Mouse (Mus musculus): Measurements from ENCODE around the gene Trappc13. TPM values are rescaled to one million over a fixed set of nuclear protein-coding genes. Genes with fewer than 3 reads are reported as not detected.
A peak's percentile ranks its signal among the peaks of the same experiment; 100 is the strongest.
"Not testable (repeated sequence)": the region's sequence is repeated elsewhere in the genome, so short reads cannot be mapped to it uniquely, and the experiment has no call there.

Gene Trappc13
- polyA plus RNA-seq (2014; fragmentation: Nextera tagmentation; extraction: Ambion mirVana) = 57.6 and 58.0 TPM in 2 replicates

DNA sequence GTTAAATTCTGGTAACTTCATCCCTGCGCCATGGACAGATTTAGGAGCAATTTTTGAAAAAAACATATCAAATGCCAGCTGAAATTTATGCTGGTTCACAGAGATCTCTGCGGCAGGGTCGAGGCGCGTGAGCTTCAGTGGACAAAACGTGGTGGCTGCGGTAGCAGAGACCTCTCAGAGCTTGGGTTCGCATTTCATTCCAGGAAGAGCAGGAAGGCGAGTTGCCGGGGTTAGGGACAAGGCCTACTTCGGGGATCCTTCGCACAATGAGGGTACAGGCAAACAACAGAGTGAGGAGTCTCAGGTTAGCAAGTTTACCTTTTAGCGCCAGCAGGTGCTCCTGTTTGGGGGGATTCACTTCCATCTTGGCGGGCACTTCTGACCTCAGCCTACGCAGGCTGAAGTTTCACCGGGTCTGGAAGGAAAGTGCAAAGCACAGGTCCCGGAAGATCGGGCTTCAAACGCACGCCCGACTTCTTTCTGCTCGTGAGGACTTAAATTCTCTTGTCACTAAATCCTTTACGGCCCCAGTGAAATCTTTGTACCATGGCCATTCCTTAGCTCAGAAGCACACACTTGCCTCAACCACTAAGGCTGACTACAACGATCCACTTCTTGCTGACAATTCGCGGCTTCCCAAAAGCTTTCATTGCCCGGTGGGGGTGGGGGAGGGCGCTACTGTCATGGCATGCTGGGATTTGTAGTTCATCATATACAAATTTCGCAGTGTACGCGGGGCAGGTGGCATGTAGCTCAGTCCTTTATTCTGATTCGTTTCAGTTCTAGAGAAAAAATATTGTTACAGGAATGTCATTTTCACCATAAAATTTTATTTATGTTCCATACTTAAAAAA, at the start of gene Trappc13:
TSS of gene Trappc13 (minus strand) at position 674 of the 854 bp plus-strand sequence.
- ATAC-seq (ENCODE audit: low FRiP score) (peak; percentile 93), DNase-seq (ENCODE audit: low spot score) (peak; percentile 30)
- Histone ChIP-seq H3K27ac (peak within 1 kb of the TSS; percentile 82), H3K36me3 (replicated peaks; ENCODE audit: control insufficient read depth, insufficient read depth) (peaks cover 19% of the 10 kb centered on the region), H3K27me3 (ENCODE audit: control insufficient read depth, insufficient read depth, low read length) (no peaks in the 10 kb centered on the region), H3K4me1 (replicated peaks; ENCODE audit: control insufficient read depth, insufficient read depth, low read length) (peaks cover 17% of the 10 kb centered on the region), H3K9me3 (ENCODE audit: control insufficient read depth, low read length) (no peaks in the 10 kb centered on the region), H3K4me2 (replicated peaks) (peak within 1 kb of the TSS; percentile 82), H3K4me3 (replicated peaks; ENCODE audit: low read length) (peak within 1 kb of the TSS; percentile 90), H3K9ac (peak within 1 kb of the TSS; percentile 81)
- under 1% methylated on average over 32 of the region's 32 CpGs for WGBS

- no peak for DNase-seq (ENCODE audit: low spot score)
- no peaks in the 10 kb centered on the region for H3K27me3 ChIP-seq (ENCODE audit: control insufficient read depth, insufficient read depth, low read length)
- no peak overlapping the region for H3K27ac ChIP-seq
- H3K4me3 ChIP-seq (replicated peaks; ENCODE audit: low read length) = peak overlapping the region; percentile 70
- WGBS = 77% methylated on average over 3 of the region's 3 CpGs
- no peak for ATAC-seq (ENCODE audit: low FRiP score)
- H3K36me3 ChIP-seq (replicated peaks; ENCODE audit: control insufficient read depth, insufficient read depth) = peaks cover 9% of the 10 kb centered on the region
- peak overlapping the region; percentile 83 for H3K4me2 ChIP-seq (replicated peaks)
- peaks cover 11% of the 10 kb centered on the region for H3K4me1 ChIP-seq (replicated peaks; ENCODE audit: control insufficient read depth, insufficient read depth, low read length)
- peak overlapping the region; percentile 81 for H3K9ac ChIP-seq
- no peaks in the 10 kb centered on the region for H3K9me3 ChIP-seq (ENCODE audit: control insufficient read depth, low read length)
Observed at GRCm38 (mm10) chr13:104227478-104227877, 49.2 kb upstream of the Trappc13 start.

- H3K4me3 ChIP-seq (replicated peaks; ENCODE audit: low read length) = no peak overlapping the region
- no peaks in the 10 kb centered on the region for H3K4me1 ChIP-seq (replicated peaks; ENCODE audit: control insufficient read depth, insufficient read depth, low read length)
- peaks cover 59% of the 10 kb centered on the region for H3K36me3 ChIP-seq (replicated peaks; ENCODE audit: control insufficient read depth, insufficient read depth)
- 71% methylated on average over 1 of the region's 1 CpGs for WGBS
- H3K27ac ChIP-seq = no peak overlapping the region
- no peaks in the 10 kb centered on the region for H3K27me3 ChIP-seq (ENCODE audit: control insufficient read depth, insufficient read depth, low read length)
- H3K9ac ChIP-seq = no peak overlapping the region
- ATAC-seq (ENCODE audit: low FRiP score) (no peak), DNase-seq (ENCODE audit: low spot score) (no peak)
- no peaks in the 10 kb centered on the region for H3K9me3 ChIP-seq (ENCODE audit: control insufficient read depth, low read length)
- no peak overlapping the region for H3K4me2 ChIP-seq (replicated peaks)
Observed at GRCm38 (mm10) chr13:104204313-104204712, 26.0 kb upstream of the Trappc13 start.

GRCm38 (mm10) chr13:104195891-104196290, 17.6 kb upstream of the Trappc13 start:
- DNase-seq (ENCODE audit: low spot score); H3K27me3 ChIP-seq (ENCODE audit: control insufficient read depth, insufficient read depth, low read length); H3K4me2 ChIP-seq (replicated peaks); H3K4me3 ChIP-seq (replicated peaks; ENCODE audit: low read length); H3K9ac ChIP-seq; H3K27ac ChIP-seq; H3K4me1 ChIP-seq (replicated peaks; ENCODE audit: control insufficient read depth, insufficient read depth, low read length); ATAC-seq (ENCODE audit: low FRiP score); H3K9me3 ChIP-seq (ENCODE audit: control insufficient read depth, low read length): not testable (repeated sequence)
- H3K36me3 ChIP-seq (replicated peaks; ENCODE audit: control insufficient read depth, insufficient read depth) = peaks cover 52% of the 10 kb centered on the region

GRCm38 (mm10) chr13:104187357-104187756, 9.1 kb upstream of the Trappc13 start:
- no peak overlapping the region for H3K4me2 ChIP-seq (replicated peaks)
- peaks cover 82% of the 10 kb centered on the region for H3K36me3 ChIP-seq (replicated peaks; ENCODE audit: control insufficient read depth, insufficient read depth)
- no peak overlapping the region for H3K9ac ChIP-seq
- WGBS = 93% methylated on average over 4 of the region's 4 CpGs
- no peaks in the 10 kb centered on the region for H3K27me3 ChIP-seq (ENCODE audit: control insufficient read depth, insufficient read depth, low read length)
- ATAC-seq (ENCODE audit: low FRiP score) = no peak
- no peak for DNase-seq (ENCODE audit: low spot score)
- H3K4me1 ChIP-seq (replicated peaks; ENCODE audit: control insufficient read depth, insufficient read depth, low read length) = no peaks in the 10 kb centered on the region
- no peak overlapping the region for H3K27ac ChIP-seq
- no peak overlapping the region for H3K4me3 ChIP-seq (replicated peaks; ENCODE audit: low read length)
- H3K9me3 ChIP-seq (ENCODE audit: control insufficient read depth, low read length) = no peaks in the 10 kb centered on the region

DNA sequence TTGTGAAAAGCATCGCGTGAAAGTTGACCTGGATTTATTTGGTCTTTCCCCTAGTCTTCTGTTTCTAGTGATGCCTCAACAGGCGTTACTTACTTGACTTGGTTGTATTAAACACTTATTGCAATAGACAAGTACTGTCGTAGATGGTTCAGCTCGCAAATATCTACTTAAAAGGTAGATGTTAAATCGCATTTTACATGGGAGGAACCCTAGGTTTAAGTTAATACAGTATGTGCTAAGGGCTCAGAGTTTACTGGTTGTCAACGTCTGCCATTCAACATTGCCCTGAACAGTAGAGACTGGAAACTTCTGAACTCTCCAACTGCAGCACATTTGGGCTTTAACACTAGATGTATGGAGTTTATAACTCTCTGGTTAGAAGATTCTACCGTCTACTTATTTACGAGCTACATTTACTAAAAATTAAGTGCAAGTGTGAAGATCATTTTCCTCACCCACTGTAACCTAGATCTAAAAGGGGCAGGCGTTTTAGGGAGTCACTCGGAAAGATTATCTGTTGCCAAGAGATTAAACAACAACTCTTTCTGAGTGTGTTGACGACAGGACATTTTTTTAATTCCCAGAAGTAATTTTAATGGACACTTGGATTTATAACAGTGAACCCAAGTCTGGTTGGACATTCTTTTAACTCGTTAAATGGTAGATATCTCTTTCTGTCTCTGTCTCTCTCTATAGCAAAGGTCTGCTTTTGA, 1.1 kb upstream of the Trappc13 start:
- WGBS = 24% methylated on average over 13 of the region's 13 CpGs
- peak overlapping the region; percentile 82 for H3K4me2 ChIP-seq (replicated peaks)
- ATAC-seq (ENCODE audit: low FRiP score) = no peak

GRCm38 (mm10) chr13:104178650-104179121, 417 bp upstream of the Trappc13 start, which contains the start of gene Trim23:
Gene Trim23, plus strand, starts transcription at chr13:104178797.
- ATAC-seq (ENCODE audit: low FRiP score) (peak; percentile 99), DNase-seq (ENCODE audit: low spot score) (peak; percentile 99)
- Histone ChIP-seq H3K4me2 (replicated peaks) (peak within 1 kb of the TSS; percentile 82), H3K9ac (peak within 1 kb of the TSS; percentile 81), H3K36me3 (replicated peaks; ENCODE audit: control insufficient read depth, insufficient read depth) (peaks cover 24% of the 10 kb centered on the region), H3K9me3 (ENCODE audit: control insufficient read depth, low read length) (no peaks in the 10 kb centered on the region), H3K27me3 (ENCODE audit: control insufficient read depth, insufficient read depth, low read length) (no peaks in the 10 kb centered on the region), H3K4me3 (replicated peaks; ENCODE audit: low read length) (peak within 1 kb of the TSS; percentile 90), H3K4me1 (replicated peaks; ENCODE audit: control insufficient read depth, insufficient read depth, low read length) (peaks cover 17% of the 10 kb centered on the region), H3K27ac (peak within 1 kb of the TSS; percentile 82)
- WGBS = under 1% methylated on average over 38 of the region's 38 CpGs

More for the DNA sequence above, 1.1 kb upstream of the Trappc13 start:
- no peak for DNase-seq (ENCODE audit: low spot score)
- Histone ChIP-seq H3K4me1 (replicated peaks; ENCODE audit: control insufficient read depth, insufficient read depth, low read length) (peaks cover 17% of the 10 kb centered on the region), H3K27me3 (ENCODE audit: control insufficient read depth, insufficient read depth, low read length) (no peaks in the 10 kb centered on the region), H3K4me3 (replicated peaks; ENCODE audit: low read length) (peak overlapping the region; percentile 90), H3K36me3 (replicated peaks; ENCODE audit: control insufficient read depth, insufficient read depth) (peaks cover 30% of the 10 kb centered on the region), H3K9me3 (ENCODE audit: control insufficient read depth, low read length) (no peaks in the 10 kb centered on the region), H3K27ac (0 out of 2 replicates have a peak overlapping the region, but pooled peaks have one; percentile 75), H3K9ac (peak overlapping the region; percentile 81)

- H3K36me3 ChIP-seq (replicated peaks; ENCODE audit: control insufficient read depth, insufficient read depth) = peaks cover 10% of the 10 kb centered on the region
- DNase-seq (ENCODE audit: low spot score) (no peak), ATAC-seq (ENCODE audit: low FRiP score) (no peak)
- no peak overlapping the region for H3K27ac ChIP-seq
- WGBS = 83% methylated on average over 3 of the region's 3 CpGs
- no peaks in the 10 kb centered on the region for H3K27me3 ChIP-seq (ENCODE audit: control insufficient read depth, insufficient read depth, low read length)
- peaks cover 17% of the 10 kb centered on the region for H3K4me1 ChIP-seq (replicated peaks; ENCODE audit: control insufficient read depth, insufficient read depth, low read length)
- H3K9ac ChIP-seq = peak overlapping the region; percentile 47
- no peaks in the 10 kb centered on the region for H3K9me3 ChIP-seq (ENCODE audit: control insufficient read depth, low read length)
- peak overlapping the region; percentile 90 for H3K4me3 ChIP-seq (replicated peaks; ENCODE audit: low read length)
- peak overlapping the region; percentile 82 for H3K4me2 ChIP-seq (replicated peaks)
Observed at GRCm38 (mm10) chr13:104176874-104177273, 1.4 kb downstream of the Trappc13 start.

DNA sequence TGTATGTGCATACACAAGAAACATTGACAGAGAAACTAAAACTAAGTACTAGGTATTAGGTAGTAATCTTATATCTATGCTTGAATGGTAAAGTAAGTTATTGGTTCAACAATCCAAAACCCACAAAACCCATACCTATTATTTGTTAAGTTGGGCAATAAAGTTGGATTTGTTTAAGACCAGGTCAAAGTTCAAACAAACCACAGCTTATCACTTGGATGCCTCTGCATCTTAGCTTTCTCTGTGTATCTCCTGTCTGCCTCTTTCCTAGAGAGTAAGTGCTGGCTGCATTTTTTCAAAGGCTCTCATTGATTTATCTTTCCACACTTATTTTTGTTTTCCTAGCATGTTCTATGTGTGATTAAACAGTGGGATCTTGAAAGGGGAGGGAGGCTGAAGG, 5.8 kb downstream of the Trappc13 start:
- Histone ChIP-seq H3K9me3 (ENCODE audit: control insufficient read depth, low read length) (peaks cover 6% of the 10 kb centered on the region), H3K4me2 (replicated peaks) (no peak overlapping the region), H3K9ac (no peak overlapping the region), H3K27ac (no peak overlapping the region), H3K27me3 (ENCODE audit: control insufficient read depth, insufficient read depth, low read length) (no peaks in the 10 kb centered on the region), H3K4me1 (replicated peaks; ENCODE audit: control insufficient read depth, insufficient read depth, low read length) (peaks cover 10% of the 10 kb centered on the region), H3K36me3 (replicated peaks; ENCODE audit: control insufficient read depth, insufficient read depth) (peaks cover 15% of the 10 kb centered on the region), H3K4me3 (replicated peaks; ENCODE audit: low read length) (no peak overlapping the region)
- no peak for DNase-seq (ENCODE audit: low spot score)
- no peak for ATAC-seq (ENCODE audit: low FRiP score)
